Comparison of ENCODE assay signal across 31 mouse cellular contexts in the genomic region with DNA sequence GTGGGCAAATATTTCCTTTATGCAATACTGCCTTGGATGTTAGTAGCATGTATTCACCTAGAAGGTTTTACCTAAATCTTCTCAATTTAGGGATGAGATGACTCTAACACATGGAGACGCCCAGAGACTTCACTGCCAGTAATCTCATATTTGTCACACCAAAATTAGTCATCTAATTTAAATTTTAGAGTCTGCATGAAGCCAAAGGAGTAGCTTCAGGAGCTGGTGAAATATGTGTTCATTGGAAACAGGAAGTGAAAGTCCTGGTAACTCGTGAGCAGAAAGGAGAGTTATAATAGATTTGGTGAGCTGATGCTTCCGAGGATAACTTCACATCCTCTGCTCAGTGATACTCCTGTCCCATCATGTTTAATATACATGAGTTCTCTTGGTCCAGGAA. TPM values are rescaled to one million over a fixed set of nuclear protein-coding genes. Genes with fewer than 3 reads are reported as not detected.
DNase-seq lines count a peak whose midpoint lies in the region; ATAC-seq lines count a peak whose summit lies in the region.
"Had no signal": no experiment of that assay in that cellular context is flagged by ENCODE, and none has a peak within 500 bp of the region (broad histone marks: within the 10 kb centered on the region; RNA-seq: fewer than 3 reads in every experiment).

No protein-coding gene starts in this region.

- H3K36me3 ChIP-seq in splenic B cell, adult 2 months (ENCODE audit: control insufficient read depth, insufficient read depth, low read length, poor library complexity, severe bottlenecking) = 0 out of 2 replicates have a peak, but pooled peaks cover 3% of the 10 kb centered on the region
- H3K36me3 ChIP-seq: heart, embryonic 15.5 days; limb, embryonic 13.5 days; liver, embryonic 12.5 days had no signal

- no peak for ATAC-seq in CD4-positive, CD25-positive, alpha-beta regulatory T cell, adult 4 months
- ATAC-seq: forebrain, embryonic 16.5 days; liver, embryonic 12.5 days had no signal

- H3K27me3 ChIP-seq in splenic B cell, adult 2 months (ENCODE audit: control insufficient read depth, insufficient read depth, low read length, poor library complexity, severe bottlenecking) = no peaks in the 10 kb centered on the region; the same call in 1 of the 2 replicates
- H3K27me3 ChIP-seq: heart, embryonic 15.5 days; limb, embryonic 13.5 days; liver, embryonic 12.5 days had no signal

- DNase-seq in CD4-positive, CD25-positive, alpha-beta regulatory T cell, adult 2 months (ENCODE audit: low read depth, low spot score) = peak; percentile 33
- peak; percentile 40 to 58 for DNase-seq in spleen, postnatal 36 days (ENCODE audit: low spot score in 2 of 2)
- DNase-seq in spleen, adult 18-20 months = no peak
- peak; percentile 66 for DNase-seq in induced T-regulatory cell, adult 2 months (ENCODE audit: low read depth)
- peak; percentile 83 for DNase-seq in splenic B cell, adult 2 months (ENCODE audit: low read depth, low spot score)
- DNase-seq in right cerebral cortex, postnatal 10 days (ENCODE audit: low spot score in 2 of 2) = no peak
- DNase-seq in adrenal gland, postnatal 10 days = no peak
- DNase-seq: adrenal gland, postnatal 25 days; cerebellum, adult 18-20 months; cerebellum, postnatal 36 days; gastrocnemius, postnatal 25 days; heart, postnatal 36 days; kidney, adult 9 months; kidney, postnatal 25 days; lung, embryonic 14.5 days; lung, postnatal 4 days; thymus, adult 18-20 months; thymus, postnatal 36 days had no signal

RNA-seq across cellular contexts. Expression of a gene that starts 5.1 kb away (rescaled TPM):
- polyA plus RNA-seq in CD4-positive, CD25-positive, alpha-beta regulatory T cell, adult 4 months (2017; shearing (Covaris generic)) = 100 to 1,000 TPM; 220 to 255 TPM
- 1 to 10 TPM; 2.0 to 2.1 TPM for total RNA-seq in adrenal gland, postnatal 10 days (2021)

RNA-seq across cellular contexts. Expression of a gene that starts 5.1 kb away (rescaled TPM):
- polyA plus RNA-seq in CD4-positive, CD25-positive, alpha-beta regulatory T cell, adult 4 months (2017; shearing (Covaris generic)) = 10 to 100 TPM; 21.2 to 22.9 TPM
- total RNA-seq in adrenal gland, postnatal 10 days (2021) = 10 to 100 TPM; 80.6 to 86.3 TPM

RNA-seq across cellular contexts. Expression of a gene that starts 35.6 kb away (rescaled TPM):
- polyA plus RNA-seq in CD4-positive, CD25-positive, alpha-beta regulatory T cell, adult 4 months (2017; shearing (Covaris generic)) = 1 to 10 TPM; 2.9 to 3.4 TPM
- 1 to 10 TPM; 2.9 to 3.5 TPM for total RNA-seq in adrenal gland, postnatal 10 days (2021)
- polyA plus RNA-seq: intestine, embryonic 14.5 days had no signal

RNA-seq across cellular contexts. Expression of a gene that starts 45.4 kb away (rescaled TPM):
- 1 to 10 TPM in 1 of 2 experiments, not detected in 1; 1.0 TPM for polyA plus RNA-seq in CD4-positive, CD25-positive, alpha-beta regulatory T cell, adult 4 months (2017; shearing (Covaris generic))
- total RNA-seq in adrenal gland, postnatal 10 days (2021) = not detected
- total RNA-seq: adrenal gland, postnatal 25 days; gastrocnemius, postnatal 25 days; heart, adult 8-10 months; heart, postnatal 36 days; left cerebral cortex, postnatal 25 days had no signal
- polyA plus RNA-seq: embryonic facial prominence, embryonic 14.5 days; forebrain, embryonic 16.5 days; heart, embryonic 15.5 days; hindbrain, embryonic 14.5 days; intestine, embryonic 14.5 days; limb, embryonic 13.5 days; liver, embryonic 12.5 days; lung, embryonic 14.5 days; midbrain, embryonic 11.5 days; stomach, embryonic 16.5 days had no signal

RNA-seq across cellular contexts. Expression of a gene that starts 56.0 kb away (rescaled TPM):
- polyA plus RNA-seq in CD4-positive, CD25-positive, alpha-beta regulatory T cell, adult 4 months (2017; shearing (Covaris generic)) = under 1 TPM; 0.33 to 0.44 TPM
- not detected for total RNA-seq in adrenal gland, postnatal 10 days (2021)
- total RNA-seq: adrenal gland, postnatal 25 days; gastrocnemius, postnatal 25 days; heart, adult 8-10 months; heart, postnatal 36 days; left cerebral cortex, postnatal 25 days; neutrophil, adult 5-6 weeks had no signal
- polyA plus RNA-seq: embryonic facial prominence, embryonic 14.5 days; forebrain, embryonic 16.5 days; heart, embryonic 15.5 days; hindbrain, embryonic 14.5 days; intestine, embryonic 14.5 days; limb, embryonic 13.5 days; liver, embryonic 12.5 days; lung, embryonic 14.5 days; midbrain, embryonic 11.5 days; stomach, embryonic 16.5 days had no signal

Comparison
In these comparisons a context has a peak if more than half of its experiments do, and no peak if none do; other contexts are left out.
1. DNase-seq: peak in CD4-positive, CD25-positive, alpha-beta regulatory T cell, adult 2 months (single experiment), spleen, postnatal 36 days (2 of 2), induced T-regulatory cell, adult 2 months (single experiment) and splenic B cell, adult 2 months (single experiment); none in spleen, adult 18-20 months (0 of 2), right cerebral cortex, postnatal 10 days (0 of 2) and adrenal gland, postnatal 10 days (single experiment).